Mouse (Mus musculus): ENCODE measurements around the gene Smap2. TPM values are rescaled to one million over a fixed set of nuclear protein-coding genes. Genes with fewer than 3 reads are reported as not detected.

Gene Smap2
- polyA plus RNA-seq, 1 experiment: 28.1 TPM

DNA sequence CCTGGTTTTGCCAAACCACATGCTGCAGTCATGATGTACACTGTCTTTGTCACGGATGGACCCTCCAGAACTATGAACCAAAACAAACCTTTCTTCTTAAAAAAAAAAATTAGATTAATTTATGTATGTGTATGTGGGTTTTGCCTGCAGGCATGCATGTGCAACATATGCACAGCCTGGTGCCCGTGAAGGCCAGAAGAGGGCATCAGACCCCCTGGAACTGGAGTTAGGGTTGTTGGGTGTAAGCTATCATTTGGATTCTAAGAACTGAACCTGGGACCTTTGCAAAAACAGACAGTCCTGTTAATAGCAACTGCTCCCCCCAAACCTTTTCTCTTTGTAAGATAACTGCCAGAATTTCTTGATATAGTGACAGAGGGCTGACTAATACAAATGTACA is 16.0 kb downstream of the Smap2 start:
- Histone ChIP-seq H3K27me3 (ENCODE audit: control insufficient read depth, insufficient read depth, low read length) (no peaks in the 10 kb centered on the region), H3K36me3 (ENCODE audit: control insufficient read depth, insufficient read depth, low read length) (no peaks in the 10 kb centered on the region), H3K27ac (ENCODE audit: insufficient read depth, low read depth, low read length) (no peak overlapping the region), H3K4me1 (ENCODE audit: control insufficient read depth, insufficient read depth, insufficient read length, low read length) (peaks cover 6% of the 10 kb centered on the region), H3K4me3 (ENCODE audit: low read depth, low read length) (no peak overlapping the region)
- TF ChIP-seq POLR2A (IDR thresholded peaks at IDR 0.05; ENCODE audit: low read depth, low read length): no peak
- TF ChIP-seq CTCF (IDR thresholded peaks at IDR 0.05; ENCODE audit: extremely low read depth, insufficient read length, insufficient replicate concordance, low read depth, low read length): peak; percentile 16; the same call in 1 of the 2 replicates
- 78% methylated on average over 2 of the region's 2 CpGs for WGBS

DNA sequence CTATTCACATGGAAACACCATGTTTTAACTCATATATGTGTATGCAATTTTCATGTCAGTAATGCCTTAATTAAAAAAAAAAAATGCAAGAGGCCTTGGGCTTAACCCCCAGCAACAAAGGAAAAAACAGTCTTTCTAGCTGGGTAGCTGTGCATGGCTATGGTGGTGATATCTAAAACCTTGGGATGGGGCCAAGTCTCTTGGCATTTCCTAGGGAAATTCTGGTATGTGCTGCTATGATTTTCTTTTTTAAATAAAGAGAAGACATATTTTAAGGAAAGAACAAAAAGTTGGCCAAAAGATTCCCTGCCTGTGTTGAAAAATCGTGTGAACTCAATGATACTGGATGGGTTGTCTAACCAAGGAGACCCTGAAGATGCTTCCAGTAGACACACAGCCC is 21.1 kb downstream of the Smap2 start:
- no peaks in the 10 kb centered on the region for H3K27me3 ChIP-seq (ENCODE audit: control insufficient read depth, insufficient read depth, low read length)
- H3K36me3 ChIP-seq (ENCODE audit: control insufficient read depth, insufficient read depth, low read length): no peaks in the 10 kb centered on the region
- no peak overlapping the region for H3K4me3 ChIP-seq (ENCODE audit: low read depth, low read length)
- TF ChIP-seq CTCF (IDR thresholded peaks at IDR 0.05; ENCODE audit: extremely low read depth, insufficient read length, insufficient replicate concordance, low read depth, low read length): no peak
- no peak for TF ChIP-seq POLR2A (IDR thresholded peaks at IDR 0.05; ENCODE audit: low read depth, low read length)
- WGBS: 74% methylated on average over 1 of the region's 1 CpGs
- H3K4me1 ChIP-seq (ENCODE audit: control insufficient read depth, insufficient read depth, insufficient read length, low read length): no peaks in the 10 kb centered on the region; the same call in 1 of the 2 replicates
- H3K27ac ChIP-seq (ENCODE audit: insufficient read depth, low read depth, low read length): no peak overlapping the region

DNA sequence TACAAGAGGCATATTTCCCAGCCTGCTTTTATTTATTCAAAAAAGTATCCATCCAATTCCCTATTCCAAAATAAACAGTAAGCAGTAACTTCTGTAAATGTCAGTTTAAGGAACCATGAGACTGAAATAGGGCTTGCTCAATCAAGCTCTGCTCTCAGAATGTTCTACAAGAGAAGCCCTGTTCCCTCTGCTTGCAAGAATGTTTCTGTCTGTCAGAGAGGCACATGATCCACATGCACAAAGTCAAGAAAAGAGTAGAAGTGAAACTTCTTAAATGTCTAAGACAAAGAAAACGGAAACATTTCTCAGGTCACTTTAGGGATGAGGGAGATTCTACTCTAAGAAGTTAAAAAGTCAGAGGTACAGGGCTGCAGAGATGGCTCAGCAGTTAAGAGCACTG is 24.0 kb downstream of the Smap2 start:
- no peaks in the 10 kb centered on the region for H3K27me3 ChIP-seq (ENCODE audit: control insufficient read depth, insufficient read depth, low read length)
- H3K36me3 ChIP-seq (ENCODE audit: control insufficient read depth, insufficient read depth, low read length): no peaks in the 10 kb centered on the region
- TF ChIP-seq POLR2A (IDR thresholded peaks at IDR 0.05; ENCODE audit: low read depth, low read length): no peak
- TF ChIP-seq CTCF (IDR thresholded peaks at IDR 0.05; ENCODE audit: extremely low read depth, insufficient read length, insufficient replicate concordance, low read depth, low read length): no peak
- WGBS: 82% methylated on average over 1 of the region's 1 CpGs
- no peak overlapping the region for H3K27ac ChIP-seq (ENCODE audit: insufficient read depth, low read depth, low read length)
- no peak overlapping the region for H3K4me3 ChIP-seq (ENCODE audit: low read depth, low read length)
- H3K4me1 ChIP-seq (ENCODE audit: control insufficient read depth, insufficient read depth, insufficient read length, low read length): no peaks in the 10 kb centered on the region

DNA sequence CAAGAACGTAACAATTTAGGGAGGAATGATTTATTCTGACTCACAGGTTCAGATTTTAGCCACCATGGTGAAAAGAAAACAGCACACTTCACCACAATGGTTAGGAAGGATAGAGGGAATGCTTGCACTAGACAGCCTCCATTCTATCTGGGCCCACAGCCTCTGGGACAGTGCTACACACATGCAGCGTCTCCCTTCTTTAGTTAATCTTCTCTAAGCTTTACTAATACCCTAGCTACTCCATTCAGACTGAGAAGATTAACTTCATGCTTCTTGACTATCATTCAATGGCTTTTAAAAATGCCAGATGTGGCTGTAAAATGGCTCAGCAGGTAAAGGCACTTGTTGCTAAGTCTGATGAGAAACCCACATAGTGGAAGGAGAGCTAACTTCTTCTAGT is 24.8 kb downstream of the Smap2 start:
- no peaks in the 10 kb centered on the region for H3K36me3 ChIP-seq (ENCODE audit: control insufficient read depth, insufficient read depth, low read length)
- 91% methylated on average over 2 of the region's 2 CpGs for WGBS
- no peaks in the 10 kb centered on the region for H3K4me1 ChIP-seq (ENCODE audit: control insufficient read depth, insufficient read depth, insufficient read length, low read length)
- TF ChIP-seq POLR2A (IDR thresholded peaks at IDR 0.05; ENCODE audit: low read depth, low read length): no peak
- TF ChIP-seq CTCF (IDR thresholded peaks at IDR 0.05; ENCODE audit: extremely low read depth, insufficient read length, insufficient replicate concordance, low read depth, low read length): no peak
- H3K27me3 ChIP-seq (ENCODE audit: control insufficient read depth, insufficient read depth, low read length): no peaks in the 10 kb centered on the region
- no peak overlapping the region for H3K27ac ChIP-seq (ENCODE audit: insufficient read depth, low read depth, low read length)
- H3K4me3 ChIP-seq (ENCODE audit: low read depth, low read length): no peak overlapping the region

DNA sequence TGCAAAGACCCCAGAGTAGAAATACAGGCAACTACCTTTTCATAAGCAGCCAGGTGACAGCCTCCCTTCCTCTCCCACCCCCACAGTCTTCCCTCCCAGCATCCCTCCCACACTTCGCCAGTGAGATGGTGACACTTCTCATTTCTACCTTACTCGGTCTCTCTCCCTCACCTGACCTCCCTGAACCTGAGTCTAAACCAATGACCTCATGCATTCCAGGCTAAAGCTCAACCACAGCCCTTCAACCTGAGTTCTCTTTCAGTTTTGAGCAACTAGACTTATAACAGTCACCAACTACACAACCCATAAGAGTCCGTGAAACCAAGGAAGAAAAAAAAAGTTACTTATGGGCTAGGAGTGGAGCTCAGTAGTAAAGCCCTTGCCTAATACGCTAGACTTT is 29.7 kb downstream of the Smap2 start:
- TF ChIP-seq POLR2A (IDR thresholded peaks at IDR 0.05; ENCODE audit: low read depth, low read length) (no peak), CTCF (IDR thresholded peaks at IDR 0.05; ENCODE audit: extremely low read depth, insufficient read length, insufficient replicate concordance, low read depth, low read length) (no peak)
- 73% methylated on average over 4 of the region's 4 CpGs for WGBS
- peaks cover 13% of the 10 kb centered on the region for H3K36me3 ChIP-seq (ENCODE audit: control insufficient read depth, insufficient read depth, low read length)
- H3K4me1 ChIP-seq (ENCODE audit: control insufficient read depth, insufficient read depth, insufficient read length, low read length): no peaks in the 10 kb centered on the region
- H3K4me3 ChIP-seq (ENCODE audit: low read depth, low read length): no peak overlapping the region
- H3K27me3 ChIP-seq (ENCODE audit: control insufficient read depth, insufficient read depth, low read length): no peaks in the 10 kb centered on the region
- H3K27ac ChIP-seq (ENCODE audit: insufficient read depth, low read depth, low read length): no peak overlapping the region

DNA sequence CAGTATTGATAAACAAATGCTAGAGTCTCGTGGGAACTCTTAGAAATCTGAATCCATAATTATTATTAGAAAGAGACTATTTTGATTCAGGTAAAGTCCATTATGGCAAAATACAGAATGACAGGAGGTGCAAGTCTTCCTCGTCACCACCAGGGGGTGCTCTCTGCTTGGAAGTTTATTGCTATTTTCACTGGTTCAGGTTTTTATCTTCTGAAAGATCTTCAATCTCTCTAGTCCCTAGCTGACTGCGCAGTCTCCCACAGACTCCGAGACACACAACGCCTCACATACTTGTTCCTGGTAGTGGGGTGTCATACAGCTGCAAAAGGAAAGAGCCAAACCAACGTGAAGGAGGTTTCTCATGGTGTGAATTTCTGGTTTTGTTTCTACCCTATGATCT is 30.6 kb downstream of the Smap2 start:
- TF ChIP-seq CTCF (IDR thresholded peaks at IDR 0.05; ENCODE audit: extremely low read depth, insufficient read length, insufficient replicate concordance, low read depth, low read length) (peak; percentile 65; the same call in 1 of the 2 replicates), POLR2A (IDR thresholded peaks at IDR 0.05; ENCODE audit: low read depth, low read length) (no peak)
- Histone ChIP-seq H3K27ac (ENCODE audit: insufficient read depth, low read depth, low read length) (no peak overlapping the region), H3K36me3 (ENCODE audit: control insufficient read depth, insufficient read depth, low read length) (peaks cover 17% of the 10 kb centered on the region), H3K27me3 (ENCODE audit: control insufficient read depth, insufficient read depth, low read length) (no peaks in the 10 kb centered on the region), H3K4me1 (ENCODE audit: control insufficient read depth, insufficient read depth, insufficient read length, low read length) (no peaks in the 10 kb centered on the region), H3K4me3 (ENCODE audit: low read depth, low read length) (no peak overlapping the region)
- 6% methylated on average over 6 of the region's 6 CpGs for WGBS

DNA sequence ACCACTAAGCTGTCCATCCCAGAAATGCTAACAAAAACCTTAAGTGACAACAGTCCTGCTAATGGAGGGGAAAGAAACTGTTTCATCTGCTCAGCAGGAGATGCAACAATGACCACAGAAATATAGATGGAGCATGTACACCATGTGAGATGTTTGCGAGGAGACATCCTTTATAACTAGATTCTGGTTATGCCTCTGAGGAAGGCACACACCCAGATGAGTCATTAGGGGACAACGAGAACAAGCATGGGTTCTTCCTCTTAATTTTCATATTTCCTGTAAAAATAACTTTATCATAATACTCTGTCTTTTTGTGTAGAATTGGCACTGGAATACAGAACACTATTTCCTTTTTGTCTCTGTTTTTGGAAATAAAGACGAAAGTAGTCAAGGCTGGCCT is 38.8 kb downstream of the Smap2 start:
- 74% methylated on average over 3 of the region's 3 CpGs for WGBS
- no peak overlapping the region for H3K27ac ChIP-seq (ENCODE audit: insufficient read depth, low read depth, low read length)
- no peaks in the 10 kb centered on the region for H3K4me1 ChIP-seq (ENCODE audit: control insufficient read depth, insufficient read depth, insufficient read length, low read length)
- H3K4me3 ChIP-seq (ENCODE audit: low read depth, low read length): no peak overlapping the region
- no peak for TF ChIP-seq CTCF (IDR thresholded peaks at IDR 0.05; ENCODE audit: extremely low read depth, insufficient read length, insufficient replicate concordance, low read depth, low read length)
- no peak for TF ChIP-seq POLR2A (IDR thresholded peaks at IDR 0.05; ENCODE audit: low read depth, low read length)
- no peaks in the 10 kb centered on the region for H3K27me3 ChIP-seq (ENCODE audit: control insufficient read depth, insufficient read depth, low read length)
- H3K36me3 ChIP-seq (ENCODE audit: control insufficient read depth, insufficient read depth, low read length): peaks cover 31% of the 10 kb centered on the region

DNA sequence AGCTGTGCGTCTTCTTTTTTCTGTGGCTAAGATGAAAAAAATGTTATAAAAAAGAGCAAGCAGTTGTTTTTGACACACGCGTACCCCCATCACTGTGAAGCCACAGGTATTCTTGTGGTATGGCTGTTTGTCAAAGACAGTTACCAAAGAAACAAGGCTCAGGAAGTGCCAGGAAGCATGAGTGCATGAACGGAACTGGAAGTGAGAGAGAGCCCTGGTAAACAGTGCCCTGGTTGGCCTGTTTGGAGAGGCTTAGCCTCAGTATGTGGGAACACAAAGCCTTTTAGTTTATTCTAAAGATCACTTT is 41.7 kb downstream of the Smap2 start:
- 80% methylated on average over 4 of the region's 4 CpGs for WGBS
- H3K27ac ChIP-seq (ENCODE audit: insufficient read depth, low read depth, low read length): peak overlapping the region; percentile 54
- TF ChIP-seq POLR2A (IDR thresholded peaks at IDR 0.05; ENCODE audit: low read depth, low read length) (no peak), CTCF (IDR thresholded peaks at IDR 0.05; ENCODE audit: extremely low read depth, insufficient read length, insufficient replicate concordance, low read depth, low read length) (no peak)
- H3K27me3 ChIP-seq (ENCODE audit: control insufficient read depth, insufficient read depth, low read length): no peaks in the 10 kb centered on the region
- peaks cover 41% of the 10 kb centered on the region for H3K36me3 ChIP-seq (ENCODE audit: control insufficient read depth, insufficient read depth, low read length)
- no peaks in the 10 kb centered on the region for H3K4me1 ChIP-seq (ENCODE audit: control insufficient read depth, insufficient read depth, insufficient read length, low read length)
- H3K4me3 ChIP-seq (ENCODE audit: low read depth, low read length): no peak overlapping the region

All from small intestine, adult 2 months (tissue).